Mouse (Mus musculus): ENCODE data around the gene Morf4l1.

DNA sequence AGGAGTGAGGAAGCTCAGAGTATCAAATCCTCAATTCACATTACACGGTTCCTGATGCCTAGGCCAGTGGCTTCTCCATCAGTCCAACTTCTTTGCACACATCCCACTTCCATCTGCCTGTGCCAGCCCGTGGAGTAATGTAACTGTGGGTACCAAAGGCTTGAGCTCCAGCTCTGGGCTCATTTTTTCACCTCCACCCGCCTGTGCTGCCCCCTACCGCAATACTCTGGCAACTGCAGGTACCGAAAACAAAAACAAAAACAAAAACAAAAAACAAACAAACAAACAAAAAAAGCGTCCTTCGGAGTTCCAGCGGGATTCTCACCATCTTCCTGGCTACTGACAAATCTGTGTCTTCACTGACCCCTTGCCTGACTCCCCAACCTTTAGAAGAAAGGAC is 20.9 kb upstream of the Morf4l1 start:
- peak; percentile 11; the same call in 1 of the 2 replicates for TF ChIP-seq CTCF (IDR thresholded peaks at IDR 0.05; ENCODE audit: control insufficient read depth, insufficient read depth, insufficient replicate concordance, low read depth, low read length)
- TF ChIP-seq POLR2A (IDR thresholded peaks at IDR 0.05; ENCODE audit: control insufficient read depth, low read depth, low read length), result no peak
